Mouse (Mus musculus) inflammation-experienced regulatory T-cells, adult 6 months (primary cell): ENCODE results near the gene Cux2. TPM values are rescaled to one million over a fixed set of nuclear protein-coding genes. Genes with fewer than 3 reads are reported as not detected.

Experiments
- ATAC-seq: one replicate; pipeline ENCODE4 v1.8.0; 2017
- polyA plus RNA-seq, 3 experiments: library from polyadenylated mRNA; unstranded; fragments of 100-300 nt; shearing (Covaris generic); gene quantifications; one replicate each; pipeline ENCODE4 v1.2.1; 2017

The Cux2 gene
- polyA plus RNA-seq, 3 experiments from 2014 or later: 0.09 TPM; not detected in 2

DNA sequence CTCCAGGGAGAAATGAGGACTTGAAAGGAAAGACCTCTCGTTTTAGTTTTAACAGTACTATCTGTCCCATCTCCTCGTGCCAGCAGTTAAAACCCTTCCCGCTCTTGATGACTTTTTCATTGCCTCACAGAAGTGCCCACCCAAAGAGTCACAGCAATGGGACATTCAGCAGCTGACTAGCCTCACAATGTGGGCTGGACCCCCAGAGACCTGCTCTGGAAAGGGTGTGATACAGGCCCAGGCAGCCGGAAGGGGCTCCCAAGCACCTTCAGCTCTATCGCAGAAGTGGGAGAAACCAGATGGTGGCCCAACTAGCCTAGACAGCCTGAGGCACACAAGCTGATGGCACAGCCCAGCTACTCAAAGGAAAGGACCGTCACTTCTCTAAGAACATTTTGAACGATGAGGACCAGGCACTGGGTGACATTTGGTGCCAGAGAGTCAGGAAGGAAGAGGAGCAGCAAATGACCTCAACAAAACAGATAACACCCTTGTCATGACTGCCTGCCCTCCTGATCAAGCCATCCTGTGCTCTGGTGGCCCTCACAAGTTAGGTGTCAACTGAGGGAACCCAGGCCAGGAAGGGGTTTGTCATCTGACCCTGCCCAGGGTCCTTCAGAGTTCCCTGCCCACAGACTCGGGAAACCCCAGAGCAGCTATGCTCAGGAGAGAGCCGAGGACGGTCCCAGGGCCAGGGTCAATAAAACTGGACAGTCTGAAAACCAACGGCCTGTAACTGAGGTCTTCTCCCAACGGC, 214.7 kb downstream of the Cux2 start:
- ATAC-seq: no peak

DNA sequence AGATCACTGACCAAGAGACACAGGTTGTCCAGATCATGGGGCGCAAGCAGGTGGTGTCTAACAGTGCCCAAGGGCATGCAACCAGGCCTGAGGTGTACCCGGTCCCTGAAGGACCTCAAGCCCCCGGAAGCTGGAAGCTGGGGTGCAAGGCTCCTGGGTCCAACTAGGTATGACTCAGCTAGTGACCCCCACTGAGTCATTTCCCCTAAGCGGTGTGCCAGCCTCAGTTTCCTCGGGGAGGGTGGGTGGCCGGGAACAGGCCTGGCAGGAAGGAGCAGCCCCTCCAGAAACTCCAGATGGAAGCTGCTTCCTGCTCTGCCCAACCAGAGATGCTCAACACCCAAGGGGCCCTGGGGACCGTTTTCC, 215.7 kb downstream of the Cux2 start:
- no peak for ATAC-seq

DNA sequence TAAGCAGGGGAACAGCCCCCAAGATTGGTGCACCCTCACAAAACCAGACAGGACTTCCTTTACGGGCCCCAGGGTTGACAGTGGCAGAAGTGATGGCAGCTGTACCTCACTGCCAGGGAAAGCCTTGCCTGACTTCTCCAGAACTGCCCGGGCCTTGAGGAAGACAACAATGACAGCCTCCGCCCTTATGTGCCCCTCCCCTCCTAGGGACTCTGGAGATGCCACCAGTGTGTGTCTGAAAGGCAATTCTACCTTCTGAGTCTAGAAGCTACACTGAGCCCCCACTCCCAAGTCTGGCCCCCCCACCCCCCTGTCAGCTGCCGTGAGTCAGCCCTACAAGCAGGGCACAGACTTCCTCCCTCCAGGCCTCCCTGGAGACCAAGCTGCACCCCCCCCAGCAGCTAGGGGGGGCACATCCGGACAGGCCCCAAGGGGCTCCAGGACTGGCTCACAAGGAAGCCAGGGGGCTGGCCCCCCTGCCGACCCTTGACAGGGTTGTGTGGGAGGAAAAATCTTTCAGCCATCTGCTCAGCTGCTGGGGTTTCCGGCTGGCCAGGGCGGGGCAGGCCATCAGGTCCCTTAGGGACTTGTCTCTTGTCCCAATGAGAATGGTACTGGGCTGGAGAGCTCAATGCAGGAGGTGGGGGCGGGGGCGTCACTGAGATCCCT, 216.2 kb downstream of the Cux2 start:
- ATAC-seq: no peak

DNA sequence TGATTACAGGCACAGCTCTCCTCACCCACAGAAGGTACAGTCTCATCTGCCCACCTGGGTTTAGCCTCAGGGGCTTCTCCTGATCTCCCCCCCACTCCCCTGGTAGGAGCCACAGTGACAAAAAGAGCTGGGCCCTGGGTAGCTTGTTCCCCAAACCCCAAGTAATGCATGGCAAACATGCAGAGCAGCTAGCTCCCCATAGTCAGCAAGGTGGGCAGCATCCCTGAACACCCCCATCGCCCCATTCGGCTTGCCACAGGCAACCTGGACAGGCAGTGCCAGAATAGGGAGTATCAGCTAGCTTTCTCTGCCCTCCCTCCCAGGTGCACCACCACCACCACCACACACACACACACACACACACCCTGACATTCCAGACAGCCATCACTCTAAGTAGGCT, 216.7 kb downstream of the Cux2 start:
- no peak for ATAC-seq

DNA sequence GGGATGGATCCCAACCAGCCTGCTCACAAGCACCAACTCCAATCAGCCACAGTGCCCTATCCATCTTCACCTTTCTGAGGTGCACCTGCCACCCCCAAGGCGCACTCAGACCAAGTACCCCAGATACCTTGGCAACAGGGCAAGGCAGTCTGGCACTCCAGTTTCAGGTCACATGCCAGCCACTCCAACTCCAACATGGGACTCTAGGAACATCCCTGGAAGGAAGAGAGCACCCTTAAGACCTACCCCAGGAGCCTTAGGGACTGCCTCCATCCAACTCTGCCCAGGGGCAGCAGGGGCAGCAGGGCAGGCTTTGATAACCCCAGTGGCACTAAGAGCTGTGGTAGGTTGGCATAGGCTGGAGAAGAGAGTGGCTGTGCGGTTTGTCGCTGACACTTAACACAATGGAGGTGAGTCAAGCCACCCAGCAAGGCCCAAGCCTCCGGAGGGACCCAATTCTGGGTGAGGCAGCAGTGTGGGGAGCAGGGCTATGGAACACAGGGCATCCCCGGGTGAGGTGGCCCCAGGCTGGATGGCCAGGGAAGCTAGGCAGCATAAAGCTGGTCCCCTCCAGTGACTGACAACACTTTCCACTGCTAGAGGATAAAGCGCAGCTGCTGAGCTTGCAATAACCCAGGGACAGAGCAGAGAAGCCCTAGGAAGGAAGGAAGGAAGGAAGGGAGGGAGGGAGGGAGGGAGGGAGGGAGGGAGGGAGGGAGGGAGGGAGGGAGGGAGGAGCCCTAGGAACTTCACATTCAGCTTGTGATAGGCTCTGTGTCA, 217.3 kb downstream of the Cux2 start:
- ATAC-seq: no peak

DNA sequence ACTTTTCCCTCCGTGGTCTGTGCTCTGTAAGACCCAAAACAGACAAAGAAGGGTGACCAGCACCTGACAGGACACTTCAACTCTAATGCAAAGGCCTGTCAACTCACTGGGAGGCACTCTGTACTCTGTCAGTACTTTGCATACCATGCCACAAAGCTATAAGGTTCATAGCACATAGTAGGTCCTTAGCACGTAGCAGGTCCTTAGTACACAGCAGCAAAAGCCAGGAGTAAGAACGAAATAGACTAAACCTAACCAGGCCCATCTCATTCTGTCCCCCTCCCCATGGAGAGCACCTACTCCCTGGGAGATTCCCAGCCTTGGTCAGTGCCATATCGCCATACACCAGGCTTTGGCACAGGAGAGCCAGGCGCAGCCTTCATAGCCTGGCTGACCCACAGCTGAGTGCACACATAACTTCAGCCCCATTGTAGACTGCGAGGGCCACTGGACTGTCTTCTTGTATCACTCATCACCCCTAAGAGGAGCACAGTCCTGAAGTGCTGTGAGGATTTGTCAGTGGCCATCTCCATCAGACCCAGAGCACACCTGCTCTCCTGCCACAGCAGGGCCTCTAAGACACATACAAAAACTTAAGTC, 218.8 kb downstream of the Cux2 start:
- no peak for ATAC-seq

DNA sequence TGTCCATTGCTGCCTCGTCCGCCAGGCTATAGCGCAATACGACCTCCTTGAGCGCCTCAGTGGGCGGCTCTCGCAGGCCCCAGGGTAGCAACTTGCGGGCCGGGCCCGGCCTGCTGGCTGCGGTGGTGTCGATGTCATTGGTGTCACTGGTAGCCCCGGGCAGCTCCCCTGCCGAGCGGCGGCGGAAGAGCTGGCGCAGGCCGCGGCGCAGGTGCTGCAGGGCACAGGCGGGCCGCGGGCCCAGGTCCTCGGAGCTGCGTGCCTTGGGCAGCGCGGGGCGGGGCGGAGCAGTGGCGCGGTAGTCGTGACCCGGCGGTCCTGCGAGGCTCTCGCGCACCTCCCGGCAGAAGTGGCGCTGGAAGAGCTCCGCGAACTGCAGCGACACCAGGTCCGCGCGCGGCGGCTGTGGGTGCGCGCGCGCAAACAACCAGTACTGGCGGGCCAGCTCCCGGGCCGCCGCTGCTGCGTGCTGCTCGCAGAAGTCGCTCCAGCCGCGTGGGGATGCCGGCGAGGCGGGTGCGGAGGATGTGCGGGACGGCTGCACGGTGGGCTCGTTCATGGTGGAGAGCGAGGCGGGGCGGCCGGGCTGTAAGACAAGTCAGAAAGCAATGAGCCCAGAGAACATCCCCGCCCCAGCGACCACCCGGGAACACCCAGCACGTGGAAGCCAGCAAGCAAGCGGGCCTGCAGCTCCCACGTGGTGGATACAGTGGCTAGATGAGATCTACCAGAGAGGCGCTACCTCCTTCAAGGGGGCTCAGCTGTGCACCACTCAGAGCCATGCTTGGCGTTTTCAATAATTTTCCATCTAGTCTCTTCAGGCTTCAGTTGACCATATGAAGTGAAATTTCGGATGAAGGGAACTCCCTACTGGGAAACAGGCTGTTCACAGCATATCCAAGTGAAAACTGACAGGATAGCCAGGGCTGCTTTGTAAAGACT, 221.1 kb downstream of the Cux2 start:
- no peak for ATAC-seq

DNA sequence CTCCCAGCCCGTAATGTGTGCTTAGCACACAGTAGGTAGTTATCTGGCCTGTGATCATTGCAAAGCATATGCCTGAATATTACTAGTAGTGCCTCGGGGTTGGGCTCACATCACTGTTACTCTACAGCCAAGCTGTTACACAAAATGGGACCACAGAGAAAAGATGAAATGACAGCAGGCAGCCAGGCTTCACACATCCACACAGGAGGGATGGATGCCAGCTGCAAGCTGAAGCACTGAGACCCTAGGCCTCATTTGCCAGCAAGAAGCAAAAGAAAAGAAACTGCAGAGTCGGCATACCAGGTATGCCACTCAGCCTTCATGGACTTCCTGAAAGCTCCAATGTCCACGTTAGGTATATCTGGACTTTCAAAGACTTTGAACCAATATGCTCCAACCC, 222.0 kb downstream of the Cux2 start:
- ATAC-seq: no peak

DNA sequence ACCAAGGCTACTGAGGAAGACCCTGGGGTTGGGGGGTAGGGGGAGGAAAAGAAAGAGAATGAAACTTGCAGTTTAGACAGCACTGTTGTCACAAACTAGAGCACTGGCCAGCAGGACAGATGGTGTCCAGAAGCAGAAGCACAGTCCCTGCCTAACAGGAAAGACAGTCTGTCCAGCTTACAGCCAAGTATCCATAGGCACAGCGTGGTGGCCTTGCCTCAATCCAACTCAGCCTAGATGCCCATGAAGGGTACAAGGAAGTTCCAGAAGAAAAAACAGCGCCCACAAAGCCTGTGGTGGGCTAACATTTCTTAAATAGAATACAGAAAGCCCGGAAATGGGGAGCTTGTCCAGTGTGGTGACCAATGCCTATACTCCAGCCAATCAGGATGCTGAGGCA, 224.3 kb downstream of the Cux2 start:
- no peak for ATAC-seq

DNA sequence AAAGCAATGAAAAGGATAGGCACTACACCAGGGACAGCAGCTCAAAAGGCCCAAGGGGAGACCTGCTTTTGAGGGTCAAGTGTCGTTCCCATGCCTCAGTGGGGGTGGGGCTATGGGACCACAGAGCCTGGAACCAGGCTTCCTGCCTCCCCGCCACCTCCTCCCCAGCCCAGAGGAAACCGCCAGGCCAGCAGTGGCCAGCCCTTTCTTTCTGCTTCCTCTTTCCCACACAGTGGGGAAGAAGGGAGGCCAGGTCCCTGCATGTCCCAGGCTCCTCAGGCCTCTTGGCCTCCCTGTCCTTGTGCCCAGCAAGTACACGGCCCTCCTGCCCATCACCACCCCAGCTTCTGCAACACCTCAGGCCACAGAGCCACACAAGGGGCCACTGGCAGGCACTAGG, 225.8 kb downstream of the Cux2 start:
- no peak for ATAC-seq

DNA sequence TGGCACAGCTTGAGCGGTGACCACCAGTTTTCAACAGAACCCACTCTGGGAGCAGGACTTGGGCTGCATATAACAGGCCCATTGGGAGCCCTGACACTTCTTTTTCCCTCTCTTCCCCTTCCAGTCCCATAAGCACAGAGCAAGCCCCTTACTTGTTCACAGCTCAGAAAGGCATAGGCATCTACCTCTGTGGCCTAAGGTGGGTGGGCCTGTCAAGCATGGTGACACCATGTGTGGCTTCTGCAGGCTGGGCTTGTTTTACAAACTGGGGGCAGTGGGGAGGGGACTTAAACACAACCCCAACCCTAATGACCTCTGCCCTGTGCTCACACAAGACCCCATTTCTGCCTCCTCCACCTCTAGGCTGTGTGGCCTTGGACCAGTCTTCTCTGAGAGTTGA, 226.2 kb downstream of the Cux2 start:
- ATAC-seq: no peak

DNA sequence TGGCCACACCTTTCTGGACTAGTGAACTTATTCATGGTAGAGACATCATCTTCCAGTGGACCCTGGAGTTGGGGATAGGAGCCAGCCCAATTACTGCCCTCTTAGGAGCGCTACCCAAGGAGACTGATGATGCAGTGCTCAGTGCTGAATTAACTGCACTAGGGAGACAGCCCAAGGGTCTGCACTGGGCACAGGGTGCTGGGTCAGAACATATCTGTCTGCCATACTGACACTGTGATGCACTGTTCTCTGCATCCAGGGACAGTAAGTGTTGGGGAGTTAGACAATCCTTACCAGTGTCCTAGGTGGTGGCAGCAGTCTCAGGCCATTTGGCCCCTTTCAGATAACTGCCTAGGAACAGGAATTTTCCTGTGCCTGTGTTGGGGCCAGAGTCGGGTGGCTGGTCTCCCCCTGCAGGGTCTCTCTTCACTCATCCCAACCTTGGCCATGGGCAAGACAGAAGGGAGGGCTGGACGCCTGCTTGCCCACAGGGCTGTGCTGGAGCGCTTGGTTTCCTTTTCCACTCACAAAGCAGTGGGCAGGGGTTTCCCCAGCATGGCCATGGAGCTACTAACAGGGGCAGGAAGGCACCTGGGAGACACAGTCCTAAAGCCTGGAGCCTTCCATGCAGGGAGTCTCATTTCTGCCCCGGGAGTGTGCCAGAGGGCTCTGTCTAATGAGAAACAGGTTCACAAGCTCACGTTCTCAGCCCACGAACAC, 227.0 kb downstream of the Cux2 start:
- ATAC-seq: no peak

DNA sequence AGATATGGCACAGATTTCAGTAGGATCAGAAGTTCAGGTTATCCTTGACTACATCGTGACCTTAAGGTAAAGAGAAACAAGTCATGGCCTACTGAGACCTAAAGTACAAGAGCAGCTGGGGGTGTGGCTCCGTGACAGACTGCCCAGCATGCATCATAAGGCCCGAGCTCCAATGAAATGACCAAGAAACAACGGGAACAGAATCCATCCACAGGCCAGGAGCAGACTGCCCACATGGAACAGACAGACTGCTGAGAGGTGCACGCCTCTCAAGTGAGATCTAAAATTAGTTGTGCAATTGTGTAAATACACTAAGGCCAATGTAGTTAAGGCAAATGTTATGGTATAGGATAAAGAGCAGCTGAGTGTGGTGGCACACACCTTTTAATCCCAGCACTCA, 228.3 kb downstream of the Cux2 start:
- ATAC-seq: no peak

DNA sequence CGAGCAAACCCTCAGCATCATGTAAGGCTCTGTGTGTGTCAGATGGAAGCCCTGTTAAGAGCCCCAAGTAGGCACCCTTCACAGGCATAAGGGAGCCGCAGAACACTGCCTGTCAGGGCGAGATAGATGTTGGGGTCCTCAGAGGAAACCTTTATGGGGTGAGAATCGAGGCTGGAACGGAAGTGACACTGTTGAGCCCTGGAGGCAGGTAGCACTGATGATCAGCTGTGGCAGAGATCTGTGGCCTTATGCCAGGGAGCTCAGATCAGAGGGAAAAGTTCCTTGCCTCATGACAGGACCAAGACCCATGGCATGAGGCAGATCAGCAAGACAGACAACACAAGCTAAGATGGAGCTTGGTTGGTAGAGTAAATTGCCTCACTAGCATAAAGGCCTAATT, 228.8 kb downstream of the Cux2 start:
- ATAC-seq: no peak

DNA sequence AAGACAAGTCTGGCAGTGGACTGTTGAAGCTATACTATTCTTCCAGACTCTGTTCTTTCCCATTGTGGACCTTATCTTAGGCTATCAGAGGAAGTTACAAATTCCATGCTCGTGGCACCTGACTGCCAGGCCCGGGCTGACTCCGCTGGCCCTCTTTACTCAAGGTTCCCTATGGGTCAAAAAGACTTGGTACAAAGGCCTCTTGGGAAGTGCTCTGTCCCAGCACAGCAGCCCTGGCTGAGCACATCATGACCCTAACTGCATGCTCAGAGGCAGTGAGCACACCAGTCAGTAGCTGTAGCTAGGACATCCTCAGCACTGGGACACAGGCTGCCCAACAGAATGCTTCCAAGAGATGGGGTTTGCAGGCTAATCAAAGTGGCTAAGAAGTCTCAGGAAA, 229.2 kb downstream of the Cux2 start:
- no peak for ATAC-seq

DNA sequence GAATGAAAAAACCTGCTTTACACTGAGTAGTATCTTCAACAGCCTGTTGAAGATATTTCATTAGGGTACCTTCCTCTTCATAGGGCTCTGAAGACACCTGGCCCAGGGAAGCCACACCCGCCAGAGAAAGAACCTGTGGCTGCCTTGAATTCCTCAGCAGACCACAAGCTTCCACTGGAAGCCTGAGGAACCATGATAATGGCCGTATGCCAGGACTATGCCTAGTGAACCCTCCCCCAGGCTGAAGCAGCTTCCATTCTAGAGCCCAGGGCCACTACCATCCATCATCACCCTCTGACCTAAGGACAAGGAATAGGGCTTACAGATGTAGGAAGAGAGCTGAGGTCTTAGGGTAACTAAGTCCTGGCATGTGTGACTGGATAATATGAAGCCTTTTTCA, 229.7 kb downstream of the Cux2 start:
- ATAC-seq: no peak

DNA sequence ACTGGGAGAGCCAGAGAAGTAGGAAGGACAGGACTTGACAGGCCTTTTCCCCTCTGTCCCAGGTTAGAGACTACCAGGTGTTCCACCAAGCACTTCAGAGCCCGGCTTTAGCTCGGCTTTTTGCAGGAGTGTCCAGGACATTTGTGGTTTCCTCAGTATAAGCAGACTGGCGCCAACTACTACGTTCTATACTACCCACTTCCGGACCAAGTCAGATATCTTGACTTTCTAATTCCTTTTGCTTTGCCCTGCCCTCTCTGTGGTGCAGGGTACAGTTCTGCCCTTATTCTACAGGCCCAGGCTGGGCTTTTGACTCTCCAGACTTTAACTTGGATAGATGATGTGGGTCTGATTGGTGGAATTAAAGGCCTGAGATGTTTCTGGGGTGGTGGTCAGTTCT, 230.3 kb downstream of the Cux2 start:
- peak; percentile 81 for ATAC-seq

DNA sequence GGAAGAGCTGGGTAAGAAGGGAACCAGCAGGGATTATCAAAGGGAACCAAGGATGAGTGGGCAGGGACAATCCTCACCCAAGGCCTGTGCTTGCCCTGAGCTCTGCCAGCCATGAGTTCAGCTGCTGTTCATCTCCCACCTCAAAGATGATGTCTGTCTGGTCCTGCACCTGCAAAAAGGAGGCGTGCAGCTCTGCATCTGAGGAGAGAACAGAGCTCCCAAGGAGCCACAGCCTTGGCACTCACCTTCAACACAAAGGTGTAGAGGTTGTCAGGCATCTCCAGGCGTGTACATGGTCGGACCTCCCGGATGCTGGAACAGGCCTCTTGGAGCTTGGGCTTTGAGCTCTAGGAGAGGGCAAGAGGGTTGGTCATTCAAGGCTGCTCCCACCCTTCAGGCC, 231.0 kb downstream of the Cux2 start:
- no peak for ATAC-seq

DNA sequence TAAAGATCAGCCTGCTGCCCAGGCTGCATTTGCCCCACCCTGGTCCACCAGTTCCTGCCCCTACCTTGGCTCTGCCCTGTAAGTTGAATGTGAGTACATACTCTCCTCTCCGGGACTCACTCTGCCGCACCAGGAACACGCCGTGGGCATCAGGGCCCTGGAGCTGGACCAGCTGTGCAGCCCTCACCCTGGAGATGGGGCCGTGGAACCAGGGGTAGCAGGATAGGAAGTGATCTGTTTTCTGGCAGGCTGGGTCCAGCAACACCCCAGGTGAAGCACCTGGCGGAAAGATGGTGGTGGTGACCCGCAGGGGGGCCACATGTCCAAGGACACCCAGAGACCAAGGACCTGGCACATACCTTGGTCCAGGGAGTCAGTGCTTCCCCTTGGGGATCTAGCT, 231.5 kb downstream of the Cux2 start:
- no peak for ATAC-seq

DNA sequence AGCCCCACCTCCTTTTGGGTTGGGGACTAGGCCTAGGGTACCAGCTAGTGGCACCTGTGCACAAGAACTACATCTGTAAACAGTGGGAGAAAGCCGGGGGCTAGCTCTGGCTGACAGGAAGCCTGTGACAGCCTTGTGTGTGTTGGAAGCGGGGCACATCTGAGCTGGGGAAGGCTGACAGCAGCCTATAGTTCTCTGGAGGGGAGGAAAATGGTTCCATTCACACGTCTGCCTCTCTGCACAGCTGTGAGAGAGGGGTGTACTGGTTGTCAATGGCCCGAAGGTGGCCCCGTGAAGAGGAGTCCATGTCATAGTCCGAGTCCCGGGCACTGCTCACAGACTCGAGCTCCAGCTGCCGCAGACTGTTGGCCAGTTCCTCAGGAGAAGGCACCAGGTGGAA, 232.4 kb downstream of the Cux2 start:
- ATAC-seq: no peak

DNA sequence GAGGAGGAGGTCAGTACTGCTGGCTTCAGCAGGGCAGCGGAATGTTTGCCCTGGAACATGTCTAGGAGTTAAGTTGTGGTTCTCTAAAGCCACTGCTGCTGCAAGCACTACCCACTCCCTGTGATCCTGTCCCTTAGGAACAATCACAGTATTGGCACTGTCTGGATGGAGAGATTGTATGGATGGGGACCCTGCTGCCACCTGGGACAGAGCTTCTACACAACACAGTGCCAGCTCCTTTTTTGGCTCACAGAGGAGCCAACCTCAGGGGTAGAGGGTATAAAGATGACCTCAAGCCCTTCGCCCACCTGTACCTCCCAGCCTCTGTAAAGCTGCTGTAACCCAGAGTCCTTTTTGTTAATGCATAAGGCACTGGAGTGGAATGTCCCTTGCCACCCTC, 233.3 kb downstream of the Cux2 start:
- ATAC-seq: no peak
